Mouse (Mus musculus) midbrain, embryonic 11.5 days (tissue): ENCODE results near the gene Csmd2. TPM values are rescaled to one million over a fixed set of nuclear protein-coding genes. Genes with fewer than 3 reads are reported as not detected.

Source experiments
- ATAC-seq: fragments of 200-750 bp; cut with Nextera tagmentation; 2 replicates; pipeline ENCODE4 v1.8.0; 2017; ENCODE audit warnings: moderate TSS enrichment, moderate library complexity; ENCODE audit not compliant: low FRiP score
- DNase-seq: peaks from one replicate; pipeline ENCODE4 v3.0.0; 2015; ENCODE audit warnings: low spot score; ENCODE audit errors: missing footprints
- H3K27ac ChIP-seq: fragments of 300-500 bp; sonication (generic); 2 replicates; pipeline ENCODE4 v1.5.1; 2014; ENCODE audit warnings: low read depth, low read length
- H3K27me3 ChIP-seq: fragments of 300-500 bp; sonication (generic); 2 replicates; pipeline ENCODE4 v1.6.1; 2014; ENCODE audit warnings: mild to moderate bottlenecking, low read length, moderate library complexity, mixed read lengths; ENCODE audit not compliant: control insufficient read depth, insufficient read depth
- H3K36me3 ChIP-seq: fragments of 300-500 bp; sonication (generic); 2 replicates; pipeline ENCODE4 v1.6.1; 2014; ENCODE audit warnings: mild to moderate bottlenecking, low read length, moderate library complexity, mixed read lengths; ENCODE audit not compliant: control insufficient read depth, insufficient read depth
- H3K4me1 ChIP-seq: fragments of 300-500 bp; sonication (generic); 2 replicates; pipeline ENCODE4 v1.6.1; 2014; ENCODE audit warnings: low read length; ENCODE audit not compliant: control insufficient read depth, insufficient read depth
- H3K4me2 ChIP-seq: fragments of 300-500 bp; sonication (generic); 2 replicates; pipeline ENCODE4 v1.6.1; 2014; ENCODE audit warnings: mild to moderate bottlenecking, moderate library complexity
- H3K4me3 ChIP-seq: fragments of 300-500 bp; sonication (generic); 2 replicates; pipeline ENCODE4 v1.5.1; 2014; ENCODE audit warnings: low read depth, low read length
- H3K9ac ChIP-seq: fragments of 300-500 bp; sonication (generic); 2 replicates; pipeline ENCODE4 v1.6.1; 2014; ENCODE audit warnings: low read length
- H3K9me3 ChIP-seq: fragments of 300-500 bp; sonication (generic); 2 replicates; pipeline ENCODE4 v1.6.1; 2016; ENCODE audit warnings: low read length; ENCODE audit not compliant: control insufficient read depth
- WGBS: fragments of 180-500 bp; shearing (Covaris S2); extraction: QIAGEN DNeasy Blood & Tissue Kit; methylation state at CpG from one replicate; pipeline ENCODE4 v1.1.7; 2014; 5-methylcytosine and 5-hydroxymethylcytosine counted together
- polyA plus RNA-seq: library from polyadenylated mRNA; unstranded; fragments of >200 nt; fragmentation: Nextera tagmentation; extraction: Ambion mirVana; gene quantifications from 2 replicates; pipeline ENCODE4 v1.2.1, GENCODE M21; 2014

The Csmd2 gene
- polyA plus RNA-seq, 1 experiment from 2014 or later: 1.6 TPM

- WGBS: 82% methylated on average over 9 of the region's 9 CpGs
Observed at GRCm38 (mm10) chr4:128171233-128171632, 183.6 kb downstream of the Csmd2 start.

GRCm38 (mm10) chr4:128171701-128172100, 184.0 kb downstream of the Csmd2 start:
- H3K9ac ChIP-seq: no peak overlapping the region
- H3K4me2 ChIP-seq: no peak overlapping the region
- no peak overlapping the region for H3K27ac ChIP-seq
- 94% methylated on average over 1 of the region's 1 CpGs for WGBS
- no peak for DNase-seq
- ATAC-seq: no peak
- no peak overlapping the region for H3K4me3 ChIP-seq
- H3K36me3 ChIP-seq: no peaks in the 10 kb centered on the region
- no peaks in the 10 kb centered on the region for H3K9me3 ChIP-seq
- H3K27me3 ChIP-seq: no peaks in the 10 kb centered on the region
- peaks cover 2% of the 10 kb centered on the region; the same call in 1 of the 2 replicates for H3K4me1 ChIP-seq

More at GRCm38 (mm10) chr4:128171233-128171632, 183.6 kb downstream of the Csmd2 start:
- ATAC-seq (no peak), DNase-seq (no peak)
- Histone ChIP-seq H3K4me2 (no peak overlapping the region), H3K36me3 (no peaks in the 10 kb centered on the region), H3K27ac (no peak overlapping the region), H3K27me3 (no peaks in the 10 kb centered on the region), H3K9me3 (no peaks in the 10 kb centered on the region), H3K4me3 (no peak overlapping the region), H3K9ac (no peak overlapping the region), H3K4me1 (peaks cover 2% of the 10 kb centered on the region; the same call in 1 of the 2 replicates)

GRCm38 (mm10) chr4:128178974-128179373, 191.3 kb downstream of the Csmd2 start:
- Histone ChIP-seq H3K4me3 (no peak overlapping the region), H3K4me2 (no peak overlapping the region), H3K9ac (no peak overlapping the region), H3K27me3 (no peaks in the 10 kb centered on the region), H3K36me3 (no peaks in the 10 kb centered on the region), H3K4me1 (peaks cover 7% of the 10 kb centered on the region; the same call in 1 of the 2 replicates), H3K27ac (no peak overlapping the region), H3K9me3 (no peaks in the 10 kb centered on the region)
- WGBS: 83% methylated on average over 8 of the region's 8 CpGs
- ATAC-seq (no peak), DNase-seq (no peak)

GRCm38 (mm10) chr4:128179581-128179980, 191.9 kb downstream of the Csmd2 start:
- no peaks in the 10 kb centered on the region for H3K36me3 ChIP-seq
- ATAC-seq (no peak), DNase-seq (no peak)
- H3K27me3 ChIP-seq: no peaks in the 10 kb centered on the region
- H3K27ac ChIP-seq: no peak overlapping the region
- no peak overlapping the region for H3K4me3 ChIP-seq
- H3K9me3 ChIP-seq: no peaks in the 10 kb centered on the region
- 80% methylated on average over 2 of the region's 2 CpGs for WGBS
- H3K9ac ChIP-seq: no peak overlapping the region
- peaks cover 7% of the 10 kb centered on the region; the same call in 1 of the 2 replicates for H3K4me1 ChIP-seq
- H3K4me2 ChIP-seq: no peak overlapping the region

- no peak overlapping the region for H3K27ac ChIP-seq
- H3K4me2 ChIP-seq: no peak overlapping the region
- ATAC-seq (no peak), DNase-seq (no peak)
- no peak overlapping the region for H3K4me3 ChIP-seq
- H3K27me3 ChIP-seq: no peaks in the 10 kb centered on the region
- no peak overlapping the region for H3K9ac ChIP-seq
- no peaks in the 10 kb centered on the region for H3K9me3 ChIP-seq
- WGBS: 80% methylated on average over 1 of the region's 1 CpGs
- H3K4me1 ChIP-seq: peaks cover 5% of the 10 kb centered on the region; the same call in 1 of the 2 replicates
- H3K36me3 ChIP-seq: no peaks in the 10 kb centered on the region
Observed at GRCm38 (mm10) chr4:128184747-128185146, 197.1 kb downstream of the Csmd2 start.

GRCm38 (mm10) chr4:128194454-128194853, 206.8 kb downstream of the Csmd2 start:
- ATAC-seq: no peak
- H3K9ac ChIP-seq: no peak overlapping the region
- H3K36me3 ChIP-seq: no peaks in the 10 kb centered on the region
- no peak overlapping the region for H3K27ac ChIP-seq
- no peak overlapping the region for H3K4me2 ChIP-seq
- no peak overlapping the region for H3K4me3 ChIP-seq
- no peaks in the 10 kb centered on the region for H3K4me1 ChIP-seq
- H3K27me3 ChIP-seq: no peaks in the 10 kb centered on the region
- DNase-seq: no peak
- 95% methylated on average over 8 of the region's 8 CpGs for WGBS
- no peaks in the 10 kb centered on the region for H3K9me3 ChIP-seq

- no peak overlapping the region for H3K9ac ChIP-seq
Observed at GRCm38 (mm10) chr4:128217991-128218595, 230.4 kb downstream of the Csmd2 start.

GRCm38 (mm10) chr4:128224453-128224852, 236.8 kb downstream of the Csmd2 start:
- DNase-seq (peak; percentile 19), ATAC-seq (no peak)
- H3K9me3 ChIP-seq: no peaks in the 10 kb centered on the region
- H3K9ac ChIP-seq: no peak overlapping the region
- no peak overlapping the region for H3K4me3 ChIP-seq
- no peaks in the 10 kb centered on the region for H3K36me3 ChIP-seq
- no peak overlapping the region for H3K27ac ChIP-seq
- no peaks in the 10 kb centered on the region for H3K27me3 ChIP-seq
- peaks cover 5% of the 10 kb centered on the region; the same call in 1 of the 2 replicates for H3K4me1 ChIP-seq
- 71% methylated on average over 6 of the region's 6 CpGs for WGBS
- H3K4me2 ChIP-seq: no peak overlapping the region

More at GRCm38 (mm10) chr4:128217991-128218595, 230.4 kb downstream of the Csmd2 start:
- Histone ChIP-seq H3K9me3 (no peaks in the 10 kb centered on the region), H3K4me3 (no peak overlapping the region), H3K4me2 (no peak overlapping the region), H3K4me1 (no peaks in the 10 kb centered on the region), H3K27me3 (no peaks in the 10 kb centered on the region), H3K36me3 (no peaks in the 10 kb centered on the region), H3K27ac (no peak overlapping the region)
- DNase-seq (peak; percentile 77), ATAC-seq (no peak)
- 67% methylated on average over 13 of the region's 13 CpGs for WGBS

GRCm38 (mm10) chr4:128227377-128228316, 240.0 kb downstream of the Csmd2 start:
- peak overlapping the region; percentile 9; the same call in 1 of the 2 replicates for H3K27ac ChIP-seq
- DNase-seq (peak; percentile 70), ATAC-seq (0 out of 2 replicates have a peak, but pooled peaks have one; percentile 38)
- H3K36me3 ChIP-seq: no peaks in the 10 kb centered on the region
- H3K9ac ChIP-seq: no peak overlapping the region
- peaks cover 5% of the 10 kb centered on the region; the same call in 1 of the 2 replicates for H3K4me1 ChIP-seq
- no peaks in the 10 kb centered on the region for H3K9me3 ChIP-seq
- 47% methylated on average over 13 of the region's 13 CpGs for WGBS
- H3K27me3 ChIP-seq: no peaks in the 10 kb centered on the region
- H3K4me3 ChIP-seq: no peak overlapping the region
- no peak overlapping the region for H3K4me2 ChIP-seq
